Mouse (Mus musculus): ENCODE results near the gene Pcsk5.

Pcsk5 gene

DNA sequence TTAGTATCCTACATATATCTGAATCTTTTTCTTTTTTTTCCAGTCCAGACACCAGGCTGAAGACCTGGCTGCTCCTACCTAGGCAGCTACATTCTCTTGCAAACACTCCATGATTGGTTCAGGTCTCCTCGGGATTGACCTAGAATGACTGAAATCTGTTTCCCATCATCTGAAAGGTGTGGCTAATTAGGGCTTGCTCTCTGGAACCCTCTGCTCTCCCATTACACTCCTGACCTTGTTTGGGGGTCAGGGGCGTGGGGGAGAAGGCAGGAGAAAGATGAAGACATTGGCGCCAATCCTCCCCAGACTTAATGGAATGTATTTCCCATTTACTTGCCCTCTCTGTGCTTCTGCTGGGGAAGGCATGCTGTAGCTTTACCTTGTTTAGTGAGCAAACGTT is 366.2 kb downstream of the Pcsk5 start:
- DNase-seq: no peak

DNA sequence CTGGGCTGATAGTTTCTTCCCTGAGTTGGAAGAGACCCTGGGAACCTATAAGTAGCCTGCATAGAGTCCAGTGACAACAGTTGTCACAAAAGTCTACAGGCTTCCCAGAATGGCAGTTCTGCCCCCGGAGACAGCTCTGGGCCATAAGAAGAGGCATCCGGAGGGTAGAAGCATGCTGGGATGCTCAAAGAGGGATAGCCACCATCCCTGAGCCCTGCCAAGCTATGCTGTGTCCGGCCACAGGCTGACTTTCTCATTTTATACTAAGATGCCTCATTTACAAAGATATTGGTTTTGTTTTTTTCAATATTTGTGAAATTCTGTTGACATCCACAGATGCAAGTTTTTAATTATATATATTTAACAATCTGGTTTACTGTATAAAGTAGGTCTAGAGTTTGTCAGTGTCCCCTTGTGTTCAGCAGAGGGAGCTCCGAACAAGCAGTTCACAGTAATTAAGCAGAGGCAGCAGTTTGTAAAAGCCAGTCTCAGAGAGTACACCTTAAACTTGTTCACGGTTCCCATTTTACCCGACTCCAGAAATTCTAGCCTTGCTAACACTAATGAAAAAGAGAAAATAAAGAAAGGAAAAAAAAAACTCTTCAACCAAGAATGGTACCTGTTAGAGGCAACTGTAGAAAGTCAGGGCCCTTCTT is 369.7 kb downstream of the Pcsk5 start:
- DNase-seq: no peak

DNA sequence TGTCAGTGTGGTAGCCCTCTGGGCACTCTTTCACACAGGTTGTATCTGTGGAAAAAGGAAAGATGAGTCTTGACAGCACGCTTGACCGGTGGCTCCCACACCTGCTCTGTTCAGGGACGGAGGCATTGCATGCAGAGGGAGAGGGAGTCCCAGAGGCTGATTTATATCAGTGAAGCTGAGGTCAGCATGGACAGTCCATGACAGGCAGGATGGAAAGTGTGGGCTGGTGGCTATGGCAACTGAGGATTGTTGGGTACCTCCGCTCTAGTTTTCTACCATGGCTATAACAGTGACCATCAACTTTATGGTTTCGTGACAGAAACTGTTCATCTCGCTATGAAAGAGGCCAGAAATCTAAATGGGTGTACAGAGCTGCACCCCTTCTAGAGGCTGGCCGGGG is 385.4 kb downstream of the Pcsk5 start:
- DNase-seq: no peak

DNA sequence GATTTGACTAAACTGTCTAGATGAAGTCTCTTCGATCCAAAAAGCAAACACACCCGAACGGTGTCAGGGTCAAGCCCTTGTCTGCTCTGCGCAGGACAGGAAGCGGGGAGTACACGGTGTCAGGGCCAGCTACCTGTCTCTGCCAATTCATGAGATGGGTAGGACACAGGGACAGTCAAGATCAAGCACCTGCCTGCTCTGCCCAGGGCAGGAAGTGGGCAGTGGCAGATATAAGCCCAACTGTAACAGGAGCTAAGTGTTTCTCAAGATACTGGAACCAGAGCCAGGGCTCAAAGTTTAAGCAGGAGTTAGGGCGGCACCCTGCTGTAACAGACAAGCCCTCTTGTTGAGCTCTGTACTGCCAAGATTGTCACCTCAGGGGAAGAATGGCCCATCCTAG is 393.9 kb downstream of the Pcsk5 start:
- DNase-seq: no peak

DNA sequence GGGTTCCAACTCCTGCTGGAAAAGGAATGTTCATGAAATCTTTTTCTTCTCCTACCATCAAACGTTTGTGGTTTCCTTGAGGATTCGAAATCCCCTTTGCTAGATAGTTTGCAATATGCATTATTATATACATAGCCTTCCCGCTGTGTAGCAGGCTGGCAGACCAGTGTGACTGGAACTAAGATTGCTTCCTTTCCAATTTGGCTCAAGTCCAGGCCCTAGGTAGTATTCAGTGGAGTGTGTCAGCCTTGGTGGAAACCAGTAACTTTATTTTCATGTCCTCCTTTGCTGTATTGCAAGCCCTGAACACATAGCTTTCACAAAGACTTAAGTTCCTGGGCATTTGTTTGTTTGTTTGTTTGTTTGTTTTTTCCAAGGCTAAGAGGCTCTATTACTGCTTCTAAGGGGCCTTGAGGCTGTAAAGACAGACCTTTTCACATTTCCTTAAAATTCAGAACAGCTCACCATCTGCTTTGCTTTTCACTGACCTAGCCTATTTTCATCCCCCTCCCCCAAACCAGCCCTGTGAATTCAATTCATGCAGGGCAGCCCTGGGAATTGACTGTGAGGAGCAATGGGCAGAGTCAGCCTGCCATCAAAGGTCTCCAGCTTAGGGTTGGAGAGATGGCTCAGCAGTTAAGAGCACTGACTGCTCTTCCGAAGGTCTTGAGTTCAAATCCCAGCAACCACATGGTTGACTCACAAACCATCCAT is 397.8 kb downstream of the Pcsk5 start:
- DNase-seq: no peak

DNA sequence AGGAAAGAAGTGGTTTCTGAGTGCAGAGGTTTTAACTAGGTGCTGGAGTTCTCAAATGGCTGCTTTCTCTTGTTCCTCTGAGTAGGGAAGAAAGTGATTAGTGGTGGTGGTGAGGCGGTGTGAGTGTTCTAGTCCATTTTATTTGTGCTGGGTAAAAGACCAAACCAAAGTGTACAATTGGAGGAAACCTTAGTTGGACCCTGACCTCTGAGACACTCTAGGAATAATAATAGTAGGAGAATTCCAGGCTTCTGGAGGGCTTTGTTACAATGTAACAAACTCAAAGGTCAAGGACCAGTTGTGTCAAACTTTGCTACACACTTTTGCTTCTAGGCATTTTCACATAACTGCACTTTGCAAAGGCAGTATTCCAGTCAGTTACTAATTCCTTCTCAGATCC is 400.8 kb downstream of the Pcsk5 start:
- DNase-seq: no peak

DNA sequence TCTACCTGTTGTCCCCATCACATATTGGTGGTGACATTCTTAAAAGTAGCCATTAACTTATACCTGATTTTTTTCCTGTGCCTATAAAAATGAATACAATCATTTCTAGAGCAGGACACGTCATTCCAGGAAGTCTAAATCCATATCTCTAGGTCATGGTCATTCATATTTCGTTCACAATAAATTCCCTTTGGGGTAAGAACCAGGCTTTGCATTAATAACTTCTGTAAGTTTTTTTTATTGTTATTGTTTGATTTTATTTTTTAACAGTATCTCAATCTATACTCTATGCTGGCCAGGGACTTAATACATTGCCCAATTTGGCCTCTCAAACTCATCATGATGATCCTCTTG is 408.9 kb downstream of the Pcsk5 start:
- no peak for DNase-seq

DNA sequence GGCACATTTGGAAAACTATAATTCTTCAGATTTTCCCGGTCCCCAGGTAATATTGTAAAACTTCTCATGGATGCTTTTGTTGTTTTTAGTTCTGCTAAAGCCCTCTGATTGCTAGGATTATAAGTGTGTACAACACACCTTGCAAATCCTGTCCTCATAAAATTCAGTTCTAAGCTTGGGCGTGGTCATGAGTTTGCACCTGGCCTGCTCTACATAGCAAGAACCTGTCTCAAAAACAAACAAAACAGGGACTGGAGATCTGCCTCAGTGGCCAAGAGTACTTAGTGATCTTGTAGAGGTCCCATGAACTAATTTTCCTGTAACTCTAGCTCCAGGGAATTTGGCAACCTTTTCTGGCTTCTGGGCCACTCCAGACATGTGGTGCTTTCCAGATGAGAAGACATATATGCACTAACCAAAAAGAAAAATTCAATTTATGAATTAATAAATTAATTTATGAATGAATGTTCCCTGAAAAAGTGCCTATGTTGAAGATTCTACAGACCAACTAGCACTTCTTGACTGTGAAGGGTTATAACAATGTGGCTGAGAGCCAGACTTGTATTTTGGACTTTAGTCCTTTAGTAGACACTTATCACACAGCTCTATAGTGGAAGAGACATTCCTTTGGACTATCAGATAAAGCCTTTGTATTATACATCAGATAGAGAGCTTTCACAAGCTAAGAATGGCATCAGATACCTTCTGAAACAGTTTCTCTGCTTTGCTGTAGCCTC is 409.4 kb downstream of the Pcsk5 start:
- no peak for DNase-seq

DNA sequence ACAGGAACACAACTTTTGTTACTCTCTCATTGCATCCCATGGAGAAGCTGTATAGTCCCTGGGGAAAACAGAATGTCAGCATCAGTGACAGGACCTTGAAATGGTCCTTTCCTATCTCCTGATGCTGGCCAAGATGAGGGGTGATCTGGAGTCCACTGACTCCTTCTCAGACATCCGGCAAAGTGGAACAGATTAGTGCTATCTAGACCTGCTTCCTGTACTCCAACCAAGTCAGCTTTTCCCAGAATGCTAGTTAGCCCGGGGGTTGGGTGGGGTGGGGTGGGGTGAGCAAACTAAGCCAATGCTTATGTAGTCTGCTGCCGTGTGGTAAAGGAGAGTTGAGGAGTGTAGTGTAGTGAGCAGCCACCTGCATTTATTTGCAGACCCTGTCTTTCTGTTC is 414.1 kb downstream of the Pcsk5 start:
- no peak for DNase-seq

DNA sequence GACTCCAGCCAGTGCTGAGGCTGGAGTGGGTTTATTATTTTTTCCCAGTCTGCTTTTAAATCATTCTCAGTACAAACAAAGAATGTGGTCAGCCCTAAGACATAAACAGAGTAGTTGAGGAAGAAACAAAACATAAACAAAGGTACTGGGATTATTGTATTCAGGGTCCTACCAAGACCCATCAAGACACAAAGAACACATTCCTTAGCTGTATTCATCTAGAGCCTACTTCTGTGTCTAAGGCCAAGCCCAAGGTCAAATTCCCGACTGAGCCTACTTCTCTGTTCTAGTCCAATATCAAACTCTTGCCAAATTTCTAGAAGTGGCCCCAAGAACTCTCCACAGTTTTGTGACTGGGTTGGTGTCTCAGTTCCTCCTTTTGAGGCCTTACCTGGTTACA is 419.6 kb downstream of the Pcsk5 start:
- no peak for DNase-seq

DNA sequence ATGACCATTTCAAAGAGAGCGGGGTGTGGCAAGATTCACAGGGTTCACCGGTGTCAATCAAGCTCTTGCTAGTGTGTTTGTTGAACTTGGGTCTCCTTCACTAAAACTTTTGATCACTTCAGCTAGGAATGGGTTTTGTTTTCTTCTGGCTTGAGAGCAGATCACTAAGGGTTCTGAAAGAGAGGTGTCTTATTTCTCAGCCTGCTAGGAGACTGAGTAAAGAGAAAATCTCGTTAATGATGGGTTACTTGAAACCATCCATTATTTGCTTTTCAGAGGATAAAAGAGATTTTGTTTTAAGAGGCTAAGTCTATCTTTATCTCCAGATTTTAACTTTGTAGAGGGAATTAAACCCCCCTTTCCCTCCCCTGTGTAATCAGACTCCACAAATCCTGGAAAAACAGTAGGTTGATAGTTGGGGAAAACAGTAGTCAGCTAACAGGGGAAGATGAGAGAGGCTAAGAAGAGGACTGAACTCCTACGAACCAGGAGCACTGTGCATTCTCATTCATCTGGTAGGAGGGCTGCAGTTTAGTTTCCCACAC is 424.4 kb downstream of the Pcsk5 start:
- DNase-seq: no peak

DNA sequence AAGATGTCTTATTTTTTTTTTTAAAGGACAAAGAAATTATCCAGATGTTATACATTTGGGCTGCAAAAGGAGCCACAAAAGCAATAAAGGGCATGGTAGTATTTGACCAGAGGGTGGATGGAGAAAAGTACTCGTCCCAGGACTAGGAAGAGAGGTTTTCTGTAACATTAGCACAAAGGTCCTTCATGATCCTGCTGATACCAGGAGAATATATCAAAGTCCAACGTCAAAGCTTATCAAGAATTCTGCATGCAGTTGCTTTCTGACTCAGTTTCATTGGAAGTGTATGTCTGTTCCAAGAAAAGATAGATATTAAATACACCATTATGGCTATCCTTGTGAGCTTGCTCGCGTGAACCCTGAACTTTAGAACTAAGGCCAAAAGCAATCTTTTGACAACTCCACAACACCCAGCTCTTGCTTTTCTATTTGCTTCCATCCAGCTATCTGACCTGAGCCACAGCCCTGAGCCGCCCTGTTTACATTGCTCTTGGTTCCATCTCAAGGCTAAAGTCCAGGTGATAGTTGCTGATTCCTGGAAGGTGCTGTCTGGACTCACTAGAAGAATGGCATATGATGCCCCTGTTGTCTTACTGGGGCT is 426.9 kb downstream of the Pcsk5 start:
- no peak for DNase-seq

DNA sequence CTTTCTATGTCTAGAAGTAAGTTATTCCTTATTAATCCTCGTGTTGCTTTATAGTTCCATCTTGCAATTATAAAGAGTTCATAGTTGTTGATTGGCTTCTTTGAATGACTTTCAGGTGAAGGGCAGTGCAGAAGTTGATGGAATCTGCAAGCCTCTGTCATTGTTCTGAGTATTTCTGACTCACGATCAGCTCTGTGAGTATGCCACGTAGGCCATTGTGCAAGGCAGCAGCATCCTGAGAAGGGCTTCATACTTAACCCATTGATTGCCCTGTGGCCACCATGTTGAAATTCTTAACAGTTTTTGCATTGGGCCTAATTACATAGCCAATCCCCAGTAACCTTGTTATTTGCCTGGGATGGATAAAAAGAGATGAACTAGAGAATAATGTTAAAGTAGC is 428.1 kb downstream of the Pcsk5 start:
- no peak for DNase-seq

DNA sequence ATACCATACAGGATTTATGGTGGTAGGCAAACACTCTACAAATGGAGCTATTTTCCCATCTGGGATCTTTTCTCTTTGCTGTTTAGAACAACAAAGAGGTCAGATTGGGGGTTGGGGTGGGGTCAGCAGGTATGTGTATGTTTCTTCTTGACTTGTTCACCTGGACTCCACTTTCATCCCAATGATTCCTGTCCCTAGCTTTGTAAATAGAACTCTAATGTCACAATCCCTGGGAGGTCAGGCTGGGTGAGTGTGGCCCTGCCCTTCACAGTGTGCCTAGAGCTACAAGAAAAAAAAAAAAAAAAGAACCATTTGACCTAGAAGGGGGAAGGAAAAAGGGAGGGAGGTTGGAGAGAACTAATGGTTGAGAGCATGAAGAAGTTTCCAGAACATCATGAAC is 428.8 kb downstream of the Pcsk5 start:
- no peak for DNase-seq

DNA sequence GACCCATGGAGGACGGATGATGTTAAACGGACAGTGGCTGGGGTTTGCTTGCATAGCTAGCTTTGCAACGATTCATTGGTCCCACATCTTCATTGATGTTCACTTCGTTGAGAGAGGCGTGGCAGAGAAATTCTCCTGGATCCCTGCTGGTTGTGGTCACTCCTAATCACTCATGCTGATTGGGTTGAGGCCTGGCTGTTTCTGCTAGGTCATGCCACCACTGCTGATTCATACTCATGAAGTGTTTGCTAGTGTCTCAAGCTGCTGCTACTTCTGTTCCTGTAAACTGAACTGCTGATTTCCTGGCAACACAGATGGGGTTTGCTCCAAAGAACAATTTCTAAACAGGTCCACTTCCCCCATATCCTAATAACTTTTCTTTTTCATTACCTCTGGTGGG is 430.6 kb downstream of the Pcsk5 start:
- DNase-seq: no peak

DNA sequence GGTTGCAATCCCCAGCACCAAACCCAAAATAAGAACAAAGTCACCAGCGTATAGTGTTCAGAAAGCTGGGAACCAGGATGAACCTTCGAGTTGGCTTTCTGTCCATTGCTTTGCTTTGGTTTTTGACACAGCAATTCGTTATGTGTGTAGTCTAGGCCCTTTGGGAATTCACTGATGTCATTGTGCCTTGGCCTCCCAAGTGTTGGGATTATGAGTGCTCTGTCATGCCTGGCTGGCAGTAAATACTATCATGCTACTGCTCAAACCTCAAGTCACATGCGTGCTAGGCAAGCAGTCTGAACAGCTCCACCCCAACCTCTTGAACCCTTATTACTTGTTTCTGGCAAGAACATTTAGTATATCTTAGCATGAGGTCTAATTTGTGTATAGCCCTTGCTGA is 434.3 kb downstream of the Pcsk5 start:
- DNase-seq: no peak

DNA sequence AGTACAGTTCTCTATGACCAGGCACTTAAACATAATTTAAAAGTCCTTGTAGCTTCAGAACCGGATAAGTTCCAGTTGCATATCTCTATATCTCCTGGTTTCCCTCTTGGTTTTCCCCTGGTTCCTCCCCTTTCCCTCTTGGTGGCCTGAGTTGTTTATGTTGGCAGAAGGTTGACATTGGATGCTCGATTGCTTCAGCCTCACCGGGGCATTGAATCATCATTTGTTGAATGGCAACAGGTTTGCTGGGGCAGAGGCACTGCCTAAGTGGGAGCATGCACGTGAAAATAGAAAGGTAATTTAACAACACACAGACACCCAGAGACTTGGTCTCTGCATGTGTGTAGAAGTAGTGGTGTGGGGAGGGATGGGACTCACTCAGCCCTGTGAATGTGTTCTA is 436.9 kb downstream of the Pcsk5 start:
- no peak for DNase-seq

DNA sequence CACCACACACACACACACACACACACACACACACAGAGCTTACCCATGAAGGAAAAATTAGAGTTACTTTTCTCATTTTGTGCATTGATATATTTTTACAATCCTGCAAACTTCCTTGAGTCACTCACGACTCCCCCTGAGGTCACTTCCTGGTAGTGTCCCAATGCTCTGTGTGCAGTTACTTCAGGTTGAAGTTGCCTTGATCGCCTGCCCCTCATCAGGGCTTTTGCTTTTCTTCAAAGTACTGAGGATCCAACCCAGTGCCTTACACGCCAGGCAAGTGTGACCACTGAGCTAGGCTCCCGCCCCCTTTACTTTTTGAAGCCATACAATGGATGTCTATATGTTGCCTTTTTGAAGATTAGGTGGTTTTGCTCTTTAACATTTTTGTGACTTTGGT is 437.5 kb downstream of the Pcsk5 start:
- no peak for DNase-seq

DNA sequence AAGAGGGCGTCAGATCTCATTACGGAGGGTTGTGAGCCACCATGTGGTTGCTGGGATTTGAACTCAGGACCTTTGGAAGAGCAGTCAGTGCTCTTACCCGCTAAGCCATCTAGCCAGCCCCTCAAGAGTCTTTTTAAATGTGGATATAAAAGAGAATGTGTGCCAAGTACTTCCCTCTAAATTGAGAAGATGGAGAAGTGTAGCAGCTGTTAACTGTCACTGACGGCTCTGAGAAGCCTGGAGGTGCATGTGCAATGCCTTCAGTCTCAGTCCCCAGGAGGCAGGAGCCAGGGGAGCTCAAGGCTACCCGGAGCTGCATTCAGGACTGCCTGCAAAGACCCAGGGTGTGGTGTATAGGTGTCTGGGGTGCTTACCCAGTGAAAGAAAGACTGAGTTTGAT is 439.5 kb downstream of the Pcsk5 start:
- no peak for DNase-seq

DNA sequence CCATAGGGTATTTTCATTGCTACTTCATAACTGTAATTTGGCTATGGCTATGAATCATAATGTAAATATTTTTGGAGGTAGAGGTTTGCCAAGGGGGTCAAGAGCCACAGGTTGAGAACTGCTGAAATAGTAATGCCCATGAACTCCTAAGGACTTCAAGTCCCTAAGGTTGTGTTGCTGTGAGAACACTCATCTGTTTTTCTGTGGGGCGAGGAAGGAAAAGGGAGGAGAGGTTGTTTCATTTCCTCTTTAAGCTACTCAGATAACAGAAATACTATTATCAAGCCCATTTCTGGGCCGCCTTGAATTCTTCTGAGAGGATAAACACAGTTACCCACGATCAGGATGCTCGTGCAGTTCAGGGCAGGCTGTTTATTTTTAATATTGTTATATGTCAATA is 440.6 kb downstream of the Pcsk5 start:
- DNase-seq: no peak

DNA sequence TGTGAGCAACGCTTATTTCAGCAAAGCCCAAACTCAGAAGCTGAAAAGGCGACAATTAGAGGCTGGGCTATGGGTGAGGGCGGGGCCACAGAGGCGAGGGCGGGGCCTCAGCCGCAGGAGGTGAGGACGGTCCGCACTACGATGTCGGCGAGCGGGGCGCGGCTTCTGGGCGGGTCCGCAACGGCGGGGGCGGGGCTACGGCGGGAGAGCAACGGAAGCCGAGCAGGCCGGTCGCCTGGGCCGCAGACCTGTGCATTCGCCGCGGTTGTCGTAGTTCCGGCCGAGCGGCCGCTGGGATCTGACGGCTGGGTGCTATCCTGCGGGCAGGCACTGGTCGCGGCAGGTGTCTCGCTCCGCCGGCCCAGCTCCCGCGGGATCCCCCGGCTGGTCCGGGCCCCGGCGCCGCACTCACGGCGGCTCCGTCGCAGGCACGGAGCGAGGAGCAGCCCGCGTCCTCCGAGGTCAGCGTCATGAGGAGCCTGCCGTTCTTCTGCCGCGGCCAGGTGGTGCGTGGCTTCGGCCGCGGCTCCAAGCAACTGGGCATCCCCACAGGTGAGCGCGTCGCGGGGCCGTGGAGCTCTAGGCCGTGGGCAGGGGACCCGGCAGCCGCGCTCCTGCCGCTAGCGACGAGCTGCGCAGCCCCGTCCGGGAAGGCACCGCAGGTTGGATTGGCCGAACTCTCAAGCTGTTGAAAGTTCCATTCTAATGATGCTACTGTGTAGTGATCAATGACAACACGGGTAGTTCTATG is 443.4 kb downstream of the Pcsk5 start, which contains the start of gene Rfk:
Gene Rfk (plus strand): TSS at position 203 of the 751 bp plus-strand sequence.
- peak; percentile 91 for DNase-seq

DNA sequence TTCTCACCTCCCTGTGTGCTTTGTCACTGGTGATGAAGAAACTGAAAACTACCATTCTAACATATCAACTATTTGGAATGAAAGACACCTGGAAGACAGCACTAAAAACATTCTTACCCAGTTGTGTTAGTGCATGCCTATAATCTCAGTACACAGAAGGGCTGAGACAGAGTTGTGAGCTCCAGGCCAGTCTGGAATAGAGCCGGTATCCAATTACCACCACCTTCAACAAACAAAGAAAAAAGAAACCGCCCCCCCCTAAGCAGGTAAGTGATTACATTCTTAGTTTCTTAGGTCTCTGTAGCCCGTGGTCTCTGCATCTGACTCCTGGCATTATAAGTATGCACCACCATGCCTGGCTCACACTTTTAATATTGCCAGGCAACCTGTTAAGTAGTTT is 444.6 kb downstream of the Pcsk5 start:
- no peak for DNase-seq

DNA sequence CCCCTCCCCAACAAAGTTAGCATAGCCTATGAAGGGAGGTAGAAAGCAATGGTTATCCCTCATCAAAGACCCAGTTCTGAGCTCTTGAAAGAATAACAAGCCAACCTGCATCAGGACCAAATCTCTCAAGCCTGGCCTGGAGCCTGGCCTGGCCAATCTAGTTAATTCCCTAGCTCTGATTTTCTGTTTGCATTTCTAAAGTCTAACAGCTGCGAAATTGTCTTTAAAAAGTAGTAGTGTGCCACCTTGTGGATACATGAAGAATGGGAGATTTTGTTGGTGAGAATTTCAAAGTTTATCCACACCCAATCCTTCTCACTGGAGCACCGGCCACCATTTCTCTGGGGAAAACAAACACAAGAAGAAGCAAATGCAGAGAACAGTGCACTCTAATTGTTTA is 449.0 kb downstream of the Pcsk5 start:
- no peak for DNase-seq
